Mouse (Mus musculus) lung, embryonic 14.5 days (tissue): ENCODE measurements around the gene Cxcl14. TPM values are rescaled to one million over a fixed set of nuclear protein-coding genes. Genes with fewer than 3 reads are reported as not detected.

Source experiments
- ATAC-seq: fragments of 200-750 bp; cut with Nextera tagmentation; 2 replicates; pipeline ENCODE4 v1.8.0; 2017; ENCODE audit warnings: mild to moderate bottlenecking, moderate TSS enrichment, moderate library complexity; ENCODE audit not compliant: insufficient read depth
- DNase-seq: peaks from one replicate; pipeline ENCODE4 v3.0.0-alpha.2; 2015
- H3K27ac ChIP-seq: fragments of 300-500 bp; sonication (generic); 2 replicates; pipeline ENCODE4 v1.5.1; 2014; ENCODE audit warnings: low read depth, mild to moderate bottlenecking, moderate library complexity
- H3K27me3 ChIP-seq: fragments of 300-500 bp; sonication (generic); 2 replicates; pipeline ENCODE4 v1.6.1; 2014; ENCODE audit warnings: low read length, control low read depth; ENCODE audit not compliant: insufficient read depth
- H3K36me3 ChIP-seq: fragments of 300-500 bp; sonication (generic); 2 replicates; pipeline ENCODE4 v1.6.1; 2014; ENCODE audit warnings: control low read depth; ENCODE audit not compliant: insufficient read depth
- H3K4me1 ChIP-seq: fragments of 300-500 bp; sonication (generic); 2 replicates; pipeline ENCODE4 v1.6.1; 2014; ENCODE audit warnings: antibody characterized with exemption, control low read depth; ENCODE audit not compliant: insufficient read depth
- H3K4me2 ChIP-seq: fragments of 300-500 bp; sonication (generic); 2 replicates; pipeline ENCODE4 v1.6.1; 2014; ENCODE audit warnings: mild to moderate bottlenecking
- H3K4me3 ChIP-seq: fragments of 300-500 bp; sonication (generic); 2 replicates; pipeline ENCODE4 v1.5.1; 2014; ENCODE audit warnings: low read depth, low read length
- H3K9ac ChIP-seq: fragments of 300-500 bp; sonication (generic); 2 replicates; pipeline ENCODE4 v1.6.1; 2014
- H3K9me3 ChIP-seq: fragments of 300-500 bp; sonication (generic); 2 replicates; pipeline ENCODE4 v1.6.1; 2016; ENCODE audit warnings: low read depth, low read length, control low read depth
- CTCF ChIP-seq: IDR thresholded peaks from 2 replicates; pipeline ENCODE4 v1.5.1; 2016; ENCODE audit warnings: antibody characterized with exemption, low read depth
- WGBS: fragments of 180-500 bp; shearing (Covaris S2); extraction: QIAGEN DNeasy Blood & Tissue Kit; methylation state at CpG from one replicate; pipeline ENCODE4 v1.1.7; 2014; 5-methylcytosine and 5-hydroxymethylcytosine counted together
- polyA plus RNA-seq: library from polyadenylated mRNA; unstranded; fragments of >200 nt; fragmentation: Nextera tagmentation; extraction: Ambion mirVana; gene quantifications from 2 replicates; pipeline ENCODE4 v1.2.1, GENCODE M21; 2014

Gene Cxcl14
- polyA plus RNA-seq, 1 experiment from 2014 or later = 9.8 TPM

DNA sequence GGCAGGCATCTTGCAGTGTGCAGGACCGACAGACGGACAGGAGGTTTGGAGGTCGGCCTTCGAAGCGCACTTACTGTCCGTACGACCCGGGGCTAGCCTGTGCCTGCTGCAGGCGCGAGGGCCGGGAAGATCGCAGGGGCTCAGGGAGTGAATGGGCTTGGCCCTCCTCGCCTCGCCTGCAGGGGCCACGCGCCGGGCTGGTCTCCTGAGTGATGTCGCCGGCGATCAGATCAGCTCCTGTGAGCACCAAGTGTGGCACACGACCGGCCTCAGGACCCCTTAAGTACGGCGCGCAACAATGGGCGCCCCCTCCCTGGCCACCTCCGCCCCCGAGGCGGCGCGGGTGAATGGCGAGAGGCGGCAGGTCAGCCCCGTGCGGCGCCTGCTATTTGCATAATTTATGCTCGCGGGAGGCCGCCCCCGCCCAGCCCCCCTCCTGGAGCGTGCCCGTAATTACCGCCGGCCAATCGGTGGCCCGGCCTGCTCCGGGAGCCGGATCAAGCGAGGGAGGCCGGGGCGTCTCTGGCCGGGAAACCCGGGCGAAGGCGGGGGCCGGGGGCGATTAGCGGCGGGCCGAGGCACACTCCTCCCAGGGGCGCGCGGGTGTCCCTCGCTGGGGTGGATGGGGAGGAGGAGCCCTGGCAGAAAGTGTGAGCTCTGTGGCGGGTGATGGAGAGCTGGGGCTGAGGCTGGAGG is 44.3 kb downstream of the Cxcl14 start, which contains the start of gene Neurog1:
Gene Neurog1 (minus strand): TSS at position 240 of the 696 bp plus-strand sequence.
- WGBS = under 1% methylated on average over 38 of the region's 65 CpGs
- H3K9ac ChIP-seq = no peak within 1 kb of the TSS
- ATAC-seq = peak; percentile 41; the same call in 1 of the 2 replicates

DNA sequence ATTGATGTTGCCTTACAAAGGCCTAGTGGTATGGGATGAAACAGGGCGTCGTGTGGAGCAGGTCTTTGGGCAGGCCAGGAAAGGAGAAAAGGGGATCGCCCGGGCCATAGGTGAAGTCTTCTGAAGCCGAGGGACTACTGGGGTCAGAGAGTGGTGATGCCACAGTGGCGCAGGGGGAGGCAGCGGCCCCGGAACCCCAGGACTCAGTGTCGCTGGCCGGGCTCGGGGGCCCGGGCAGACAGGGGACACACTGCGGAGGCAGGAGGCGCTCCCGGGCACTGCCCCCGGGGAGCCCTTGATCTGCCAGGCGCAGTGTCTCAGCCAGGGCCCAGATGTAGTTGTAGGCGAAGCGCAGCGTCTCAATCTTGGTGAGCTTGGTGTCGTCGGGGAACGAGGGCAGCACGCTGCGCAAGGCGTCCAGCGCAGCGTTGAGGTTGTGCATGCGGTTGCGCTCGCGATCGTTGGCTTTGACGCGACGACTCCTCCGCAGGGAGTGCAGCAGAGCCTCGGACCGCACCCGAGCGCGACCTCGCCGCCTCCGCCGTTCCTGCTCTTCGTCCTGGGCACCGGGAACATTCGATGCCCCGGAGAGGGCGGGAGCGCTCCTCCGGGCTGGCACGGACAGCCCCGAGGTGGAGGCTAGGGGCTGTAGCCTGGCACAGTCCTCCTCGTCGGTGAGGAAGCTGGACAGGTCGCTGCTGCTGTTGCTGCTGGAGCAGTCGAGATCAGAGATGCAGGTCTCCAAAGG is 45.0 kb downstream of the Cxcl14 start:
- TF ChIP-seq CTCF = no peak
- peaks cover 100% of the 10 kb centered on the region for H3K27me3 ChIP-seq
- ATAC-seq = no peak
- H3K9me3 ChIP-seq = no peaks in the 10 kb centered on the region
- H3K27ac ChIP-seq = no peak overlapping the region
- H3K36me3 ChIP-seq = no peaks in the 10 kb centered on the region
- peak; percentile 41 for DNase-seq
- H3K9ac ChIP-seq = no peak overlapping the region
- H3K4me3 ChIP-seq = peak overlapping the region; percentile 31; the same call in 1 of the 2 replicates
- H3K4me2 ChIP-seq = peak overlapping the region; percentile 60; the same call in 1 of the 2 replicates
- 1% methylated on average over 59 of the region's 59 CpGs for WGBS
- H3K4me1 ChIP-seq = no peaks in the 10 kb centered on the region

More for the DNA sequence above, 44.3 kb downstream of the Cxcl14 start, which contains the start of gene Neurog1:
- DNase-seq = no peak
- H3K27me3 ChIP-seq = peaks cover 100% of the 10 kb centered on the region
- H3K9me3 ChIP-seq = no peaks in the 10 kb centered on the region
- no peaks in the 10 kb centered on the region for H3K4me1 ChIP-seq
- H3K4me3 ChIP-seq = peak within 1 kb of the TSS; percentile 31
- peak within 1 kb of the TSS; percentile 60 for H3K4me2 ChIP-seq
- no peak within 1 kb of the TSS for H3K27ac ChIP-seq
- TF ChIP-seq CTCF = no peak
- no peaks in the 10 kb centered on the region for H3K36me3 ChIP-seq

DNA sequence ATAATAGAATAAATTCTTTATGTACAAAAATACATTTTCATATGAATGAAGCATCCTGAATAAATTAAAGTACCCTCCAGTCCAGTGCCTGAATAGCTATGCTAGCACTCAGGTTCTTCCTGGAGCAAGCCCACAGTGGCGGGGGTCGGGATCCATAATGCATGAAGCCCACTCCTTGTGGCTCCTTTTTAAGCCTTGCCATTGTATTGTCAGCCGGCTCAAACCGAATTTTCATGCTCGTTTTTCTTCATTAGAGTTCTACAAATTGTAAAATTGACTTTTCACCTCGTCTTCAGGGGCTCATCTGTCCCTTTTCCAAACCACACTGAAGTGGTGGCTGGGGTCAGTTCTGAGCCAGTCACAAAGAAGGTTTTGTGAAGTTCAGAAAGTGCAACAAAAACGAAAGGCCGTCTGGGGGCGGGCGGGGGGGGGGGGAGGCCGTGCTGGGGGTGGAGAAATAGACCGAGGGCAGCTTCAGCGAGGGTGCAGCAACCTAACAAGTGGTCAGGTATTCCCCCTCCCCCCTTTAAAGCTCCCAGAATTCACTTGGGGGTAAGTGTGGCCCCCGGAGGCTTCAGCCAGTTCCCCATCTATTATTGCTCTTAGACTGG is 45.7 kb downstream of the Cxcl14 start:
- Histone ChIP-seq H3K4me1 (no peaks in the 10 kb centered on the region), H3K36me3 (no peaks in the 10 kb centered on the region), H3K27me3 (peaks cover 97% of the 10 kb centered on the region), H3K4me2 (no peak overlapping the region), H3K9me3 (no peaks in the 10 kb centered on the region), H3K27ac (no peak overlapping the region), H3K4me3 (no peak overlapping the region), H3K9ac (no peak overlapping the region)
- ATAC-seq (no peak), DNase-seq (no peak)
- no peak for TF ChIP-seq CTCF
- 3% methylated on average over 14 of the region's 14 CpGs for WGBS

- ATAC-seq = no peak
- TF ChIP-seq CTCF = no peak
- no peaks in the 10 kb centered on the region for H3K4me1 ChIP-seq
- no peak overlapping the region for H3K27ac ChIP-seq
- H3K27me3 ChIP-seq = peaks cover 89% of the 10 kb centered on the region
- H3K4me2 ChIP-seq = no peak overlapping the region
- H3K9ac ChIP-seq = no peak overlapping the region
- no peak for DNase-seq
- H3K4me3 ChIP-seq = no peak overlapping the region
- WGBS = 1% methylated on average over 13 of the region's 13 CpGs
- H3K36me3 ChIP-seq = no peaks in the 10 kb centered on the region
- no peaks in the 10 kb centered on the region for H3K9me3 ChIP-seq
These were observed 46.6 kb downstream of the Cxcl14 start for GRCm38 (mm10) chr13:56249593-56250341.

GRCm38 (mm10) chr13:56243104-56243503 is 53.2 kb downstream of the Cxcl14 start:
- H3K4me1 ChIP-seq = no peaks in the 10 kb centered on the region
- no peak for ATAC-seq
- H3K36me3 ChIP-seq = no peaks in the 10 kb centered on the region
- no peak overlapping the region for H3K4me3 ChIP-seq
- peaks cover 23% of the 10 kb centered on the region for H3K27me3 ChIP-seq
- 75% methylated on average over 5 of the region's 5 CpGs for WGBS
- DNase-seq = no peak
- no peak for TF ChIP-seq CTCF
- no peak overlapping the region for H3K4me2 ChIP-seq
- no peak overlapping the region for H3K27ac ChIP-seq
- H3K9ac ChIP-seq = no peak overlapping the region
- H3K9me3 ChIP-seq = no peaks in the 10 kb centered on the region

DNA sequence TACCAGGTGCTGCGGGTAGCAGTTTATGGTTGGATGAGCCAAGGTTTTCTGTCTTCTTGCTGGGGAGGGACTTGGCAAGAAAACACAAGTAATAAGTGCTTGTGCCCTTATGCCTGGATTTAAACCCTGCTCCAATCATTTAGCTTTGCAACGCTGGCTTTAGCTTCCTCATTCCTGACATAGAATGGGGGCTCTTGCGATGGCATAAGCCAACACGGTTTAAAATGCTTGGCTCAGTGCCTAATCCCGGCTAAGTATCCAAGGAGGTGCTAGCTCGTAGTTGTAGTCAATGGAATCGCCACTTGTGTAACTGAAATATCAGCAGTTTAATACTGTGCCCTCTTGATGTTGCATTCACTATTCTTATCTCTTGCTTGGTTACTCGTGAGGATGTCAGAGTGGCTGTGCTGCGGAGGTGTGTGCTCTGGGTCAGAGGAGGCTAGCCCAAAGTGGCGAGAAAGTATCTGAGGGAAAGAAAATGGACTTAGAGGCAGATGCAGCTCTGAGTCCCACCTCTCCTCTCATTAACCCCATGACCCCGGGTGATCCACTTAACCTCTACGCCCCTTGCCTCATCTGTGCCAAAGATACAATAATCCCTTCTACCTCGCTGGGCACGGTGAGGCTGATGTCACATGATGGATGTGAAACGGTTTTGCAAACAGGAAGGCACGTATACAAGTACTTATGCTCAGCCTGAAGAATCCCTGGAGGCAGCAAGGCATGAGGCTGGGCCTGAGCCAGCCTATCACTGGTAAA is 56.2 kb downstream of the Cxcl14 start:
- Histone ChIP-seq H3K27ac (no peak overlapping the region), H3K9ac (no peak overlapping the region), H3K27me3 (peaks cover 9% of the 10 kb centered on the region), H3K36me3 (no peaks in the 10 kb centered on the region), H3K4me1 (no peaks in the 10 kb centered on the region), H3K9me3 (no peaks in the 10 kb centered on the region), H3K4me2 (no peak overlapping the region), H3K4me3 (no peak overlapping the region)
- no peak for TF ChIP-seq CTCF
- DNase-seq (peak; percentile 73), ATAC-seq (no peak)
- 46% methylated on average over 16 of the region's 16 CpGs for WGBS

Other genes with a start within 250 kb of the Cxcl14 start
- gene H2afy, start 160.2 kb downstream of the Cxcl14 start, polyA plus RNA-seq = 359 and 377 TPM in 2 replicates
- gene Tifab, start 117.7 kb downstream of the Cxcl14 start, polyA plus RNA-seq = 0.85 and 1.0 TPM in 2 replicates
- gene Neurog1, start 44.4 kb downstream of the Cxcl14 start, polyA plus RNA-seq = not detected in 2 replicates
- not detected in 2 replicates for gene Gm3045, start 130.0 kb upstream of the Cxcl14 start, polyA plus RNA-seq
- gene Slc25a48, start 141.8 kb upstream of the Cxcl14 start, polyA plus RNA-seq = 0.19 and 0.22 TPM in 2 replicates
- gene Il9, start 185.7 kb upstream of the Cxcl14 start, polyA plus RNA-seq = not detected in 2 replicates
- gene Fbxl21, start 225.9 kb upstream of the Cxcl14 start, polyA plus RNA-seq = 1.7 and 2.2 TPM in 2 replicates